Mouse (Mus musculus): ENCODE results near the gene Hist1h3a.

- TF ChIP-seq CTCF (IDR thresholded peaks at IDR 0.05; ENCODE audit: borderline replicate concordance, insufficient read depth, low read depth, low read length) (no peak), POLR2A (IDR thresholded peaks at IDR 0.05; ENCODE audit: borderline replicate concordance, insufficient read depth, low read length) (no peak)
These were observed 19.0 kb downstream of the Hist1h3a start for GRCm38 (mm10) chr13:23743215-23743614.
